Mouse (Mus musculus) limb, embryonic 15.5 days (tissue): ENCODE data around the gene Tmem255a. TPM values are rescaled to one million over a fixed set of nuclear protein-coding genes. Genes with fewer than 3 reads are reported as not detected.

Experiments used
- ATAC-seq: fragments of 200-750 bp; cut with Nextera tagmentation; 2 replicates; pipeline ENCODE4 v1.8.0; 2017; ENCODE audit warnings: low read depth, moderate TSS enrichment; ENCODE audit not compliant: insufficient number of reproducible peaks, low FRiP score, low TSS enrichment
- H3K27ac ChIP-seq: fragments of 300-500 bp; sonication (generic); 2 replicates; pipeline ENCODE4 v1.5.1; 2015; ENCODE audit warnings: moderate library complexity, mild to moderate bottlenecking, inconsistent platforms
- H3K27me3 ChIP-seq: fragments of 300-500 bp; sonication (generic); 2 replicates; pipeline ENCODE4 v1.6.1; 2015; ENCODE audit warnings: inconsistent platforms
- H3K36me3 ChIP-seq: fragments of 300-500 bp; sonication (generic); 2 replicates; pipeline ENCODE4 v1.6.1; 2015; ENCODE audit warnings: inconsistent platforms
- H3K4me1 ChIP-seq: fragments of 300-500 bp; sonication (generic); 2 replicates; pipeline ENCODE4 v1.6.1; 2015; ENCODE audit warnings: inconsistent platforms
- H3K4me2 ChIP-seq: fragments of 300-500 bp; sonication (generic); 2 replicates; pipeline ENCODE4 v1.6.1; 2015; ENCODE audit warnings: mild to moderate bottlenecking, inconsistent platforms
- H3K4me3 ChIP-seq: fragments of 300-500 bp; sonication (generic); 2 replicates; pipeline ENCODE4 v1.5.1; 2015; ENCODE audit warnings: mild to moderate bottlenecking, inconsistent platforms
- H3K9ac ChIP-seq: fragments of 300-500 bp; sonication (generic); 2 replicates; pipeline ENCODE4 v1.6.1; 2015; ENCODE audit warnings: inconsistent platforms
- H3K9me3 ChIP-seq: fragments of 300-500 bp; sonication (generic); 2 replicates; pipeline ENCODE4 v1.6.1; 2016; ENCODE audit warnings: inconsistent platforms
- WGBS: fragments of 180-500 bp; shearing (Covaris S2); methylation state at CpG from one replicate; pipeline ENCODE4 v1.1.7; 2015; 5-methylcytosine and 5-hydroxymethylcytosine counted together
- microRNA-seq: library from miRNA; unstranded; fragments of <30 nt; microRNA quantifications from one replicate; pipeline ENCODE4, GENCODE M21; 2016
- polyA plus RNA-seq: library from polyadenylated mRNA; unstranded; fragments of >200 nt; fragmentation: Nextera tagmentation; extraction: Ambion mirVana; gene quantifications from 2 replicates; pipeline ENCODE4 v1.2.1, GENCODE M21; 2015

Tmem255a gene
- polyA plus RNA-seq, 1 experiment from 2014 or later, result 33.7 TPM

DNA sequence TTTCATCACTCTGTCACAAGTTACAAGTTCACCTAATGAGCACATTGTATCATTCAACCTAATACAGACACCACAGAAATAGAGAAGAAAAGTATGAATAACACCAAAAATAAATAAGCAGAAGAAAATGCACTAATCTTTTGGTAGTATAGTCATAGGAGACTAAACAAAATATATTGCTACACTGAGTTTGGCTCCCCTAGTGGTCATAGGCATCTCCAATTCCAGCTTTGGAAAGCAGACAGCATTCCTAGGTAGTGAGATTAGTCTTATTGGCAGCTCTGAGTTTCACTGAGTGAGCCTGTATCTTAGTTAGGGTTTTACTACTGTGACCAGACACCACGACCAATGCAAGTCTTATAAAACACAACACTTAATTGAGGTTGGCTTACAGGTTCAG is 93.1 kb downstream of the Tmem255a start:
- Histone ChIP-seq H3K9me3 (no peaks in the 10 kb centered on the region), H3K9ac (no peak overlapping the region), H3K4me1 (no peaks in the 10 kb centered on the region), H3K27ac (no peak overlapping the region), H3K4me2 (no peak overlapping the region), H3K4me3 (no peak overlapping the region), H3K36me3 (no peaks in the 10 kb centered on the region), H3K27me3 (no peaks in the 10 kb centered on the region)
- ATAC-seq, result no peak
- 52% methylated on average over 1 of the region's 1 CpGs for WGBS

Small RNAs within 50 kb of the gene (microRNA-seq; reads per million reads assigned to microRNA genes)
- 0.61 reads per million for gene Mir3110

Other genes starting within 250 kb of the Tmem255a start
- gene Btg1-ps1, start 233.6 kb downstream of the Tmem255a start, polyA plus RNA-seq, result not detected in 2 replicates
- gene Btg1-ps2, start 209.3 kb downstream of the Tmem255a start, polyA plus RNA-seq, result not detected in 2 replicates
- gene Rhox10, start 186.0 kb downstream of the Tmem255a start, polyA plus RNA-seq, result not detected in 2 replicates
- not detected in 2 replicates for gene Rhox11, start 167.3 kb downstream of the Tmem255a start, polyA plus RNA-seq
- gene Rhox12, start 141.5 kb downstream of the Tmem255a start, polyA plus RNA-seq, result not detected in 2 replicates
- not detected in 2 replicates for gene Rhox13, start 131.2 kb downstream of the Tmem255a start, polyA plus RNA-seq
- 2.9 and 4.1 TPM in 2 replicates for gene Zbtb33, start 62.6 kb downstream of the Tmem255a start, polyA plus RNA-seq
- gene Atp1b4, start 63.7 kb upstream of the Tmem255a start, polyA plus RNA-seq, result 10.3 and 35.1 TPM in 2 replicates
- 153 TPM in 2 replicates for gene Lamp2, start 204.0 kb upstream of the Tmem255a start, polyA plus RNA-seq